Mouse (Mus musculus): Measurements from ENCODE around the gene Naa15. TPM values are rescaled to one million over a fixed set of nuclear protein-coding genes. Genes with fewer than 3 reads are reported as not detected.

The Naa15 gene
- total and polyA plus RNA-seq, 3 experiments: 27.6 to 95.3 (median 59.0) TPM

GRCm38 (mm10) chr3:51499876-51500275 is 84.9 kb downstream of the Naa15 start:
- peaks cover 0 to 22% of the 10 kb centered on the region in 2 experiments for H3K36me3 ChIP-seq (replicated peaks in 1 of 2; ENCODE audit: control insufficient read depth in 1 of 2, insufficient read depth in 1 of 2, low read length in 1 of 2)
- no peak overlapping the region for H3K27ac ChIP-seq (ENCODE audit: insufficient read depth, low read depth)
- in situ Hi-C loops (cut with MboI; ENCODE audit: low pct_ligation_motif_present, low pct_unique_long_range_greater_than_20kb, low sequenced_read_pairs) (no loop called here), dilution Hi-C loops (cut with MboI; ENCODE audit: extremely low pct_ligation_motif_present, extremely low pct_unique_long_range_greater_than_20kb, low sequenced_read_pairs) (no loop called here)
- TF ChIP-seq POLR2AphosphoS2 (IDR thresholded peaks at IDR 0.05; ENCODE audit: low read depth, low read length): no peak
- TF ChIP-seq USF2 (conservative IDR thresholded peaks at IDR 0.05; ENCODE audit: low read depth, low read length): no peak
- TF ChIP-seq IRF4 (IDR thresholded peaks at IDR 0.05; ENCODE audit: low read depth, low read length): no peak
- no peak for TF ChIP-seq EP300 (IDR thresholded peaks at IDR 0.05; ENCODE audit: low read length)
- TF ChIP-seq HCFC1 (IDR thresholded peaks at IDR 0.05; ENCODE audit: low read depth, low read length): no peak
- no peak for TF ChIP-seq ZNF384 (IDR thresholded peaks at IDR 0.05; ENCODE audit: low read depth, low read length)
- no peak for TF ChIP-seq RCOR1 (conservative IDR thresholded peaks at IDR 0.05; ENCODE audit: low read depth, low read length)
- TF ChIP-seq TCF12 (IDR thresholded peaks at IDR 0.05; ENCODE audit: low read depth, low read length): no peak
- no peak for TF ChIP-seq PAX5 (IDR thresholded peaks at IDR 0.05; ENCODE audit: low read length)
- TF ChIP-seq NRF1 (IDR thresholded peaks at IDR 0.05; ENCODE audit: low read depth, low read length): no peak
- no peak for TF ChIP-seq E2F4 (IDR thresholded peaks at IDR 0.05; ENCODE audit: insufficient replicate concordance, low read depth, low read length)
- no peak for TF ChIP-seq RAD21 (IDR thresholded peaks at IDR 0.05; ENCODE audit: low read depth, low read length)
- no peak for TF ChIP-seq ZKSCAN1 (IDR thresholded peaks at IDR 0.05; ENCODE audit: borderline replicate concordance, low read depth, low read length)
- TF ChIP-seq BHLHE40 (IDR thresholded peaks at IDR 0.05; ENCODE audit: low read depth, low read length): no peak
- no peak for TF ChIP-seq ZMIZ1 (IDR thresholded peaks at IDR 0.05; ENCODE audit: low read depth, low read length)
- no peak for TF ChIP-seq NELFE (IDR thresholded peaks at IDR 0.05; ENCODE audit: low read depth, low read length)
- TF ChIP-seq MAX (IDR thresholded peaks at IDR 0.05; ENCODE audit: low read length): no peak
- H3K27me3 ChIP-seq (replicated peaks): no peaks in the 10 kb centered on the region
- H3K4me3 ChIP-seq (replicated peaks in 1 of 3; ENCODE audit: low read depth in 2 of 3, low read length in 2 of 3, poor library complexity in 1 of 3): no peak overlapping the region
- peaks cover 0 to 5% of the 10 kb centered on the region in 2 experiments; a peak in 1 of 4 replicates for H3K4me1 ChIP-seq (ENCODE audit: control insufficient read depth in 1 of 2, insufficient read depth in 2 of 2)
- H3K4me2 ChIP-seq (ENCODE audit: insufficient read depth, low read depth, poor library complexity, severe bottlenecking): no peak overlapping the region
- H3K9me3 ChIP-seq (replicated peaks; ENCODE audit: low read length): no peaks in the 10 kb centered on the region
- no peaks in the 10 kb centered on the region for H3K79me2 ChIP-seq (replicated peaks; ENCODE audit: control insufficient read depth, extremely low read depth, insufficient read depth, poor library complexity, severe bottlenecking)
- no peak overlapping the region for H3K9ac ChIP-seq (ENCODE audit: insufficient read depth, low read depth)
- DNase-seq (ENCODE audit: extremely low read depth): no peak

- Histone ChIP-seq H3K9me3 (replicated peaks; ENCODE audit: low read length) (no peaks in the 10 kb centered on the region), H3K4me1 (ENCODE audit: control insufficient read depth in 1 of 2, insufficient read depth in 2 of 2) (peaks cover 0 to 15% of the 10 kb centered on the region in 2 experiments; a peak in 2 of 4 replicates), H3K27ac (ENCODE audit: insufficient read depth, low read depth) (no peak overlapping the region), H3K4me2 (ENCODE audit: insufficient read depth, low read depth, poor library complexity, severe bottlenecking) (no peak overlapping the region), H3K27me3 (replicated peaks) (no peaks in the 10 kb centered on the region), H3K79me2 (replicated peaks; ENCODE audit: control insufficient read depth, extremely low read depth, insufficient read depth, poor library complexity, severe bottlenecking) (no peaks in the 10 kb centered on the region), H3K9ac (ENCODE audit: insufficient read depth, low read depth) (no peak overlapping the region), H3K4me3 (replicated peaks in 1 of 3; ENCODE audit: low read depth in 2 of 3, low read length in 2 of 3, poor library complexity in 1 of 3) (no peak overlapping the region), H3K36me3 (replicated peaks in 1 of 2; ENCODE audit: control insufficient read depth in 1 of 2, insufficient read depth in 1 of 2, low read length in 1 of 2) (no peaks in the 10 kb centered on the region)
- no peak for DNase-seq (ENCODE audit: extremely low read depth)
- TF ChIP-seq E2F4 (IDR thresholded peaks at IDR 0.05; ENCODE audit: insufficient replicate concordance, low read depth, low read length) (no peak), JUN (IDR thresholded peaks at IDR 0.05; ENCODE audit: insufficient read depth, low read depth, low read length) (no peak), GABPA (IDR thresholded peaks at IDR 0.05; ENCODE audit: insufficient replicate concordance, low read depth, low read length) (no peak), USF1 (IDR thresholded peaks at IDR 0.05; ENCODE audit: low read depth, low read length) (no peak), KAT2A (IDR thresholded peaks at IDR 0.05; ENCODE audit: insufficient replicate concordance, low read length) (no peak), PAX5 (IDR thresholded peaks at IDR 0.05; ENCODE audit: low read length) (no peak), CHD2 (IDR thresholded peaks at IDR 0.05; ENCODE audit: low read length) (no peak)
- in situ Hi-C loops (cut with MboI; ENCODE audit: low pct_ligation_motif_present, low pct_unique_long_range_greater_than_20kb, low sequenced_read_pairs) (no loop called here), dilution Hi-C loops (cut with MboI; ENCODE audit: extremely low pct_ligation_motif_present, extremely low pct_unique_long_range_greater_than_20kb, low sequenced_read_pairs) (no loop called here)
Observed at GRCm38 (mm10) chr3:51504385-51504952, 89.5 kb downstream of the Naa15 start.

All from CH12.LX (cell line).